ENCODE assay signal across 8 mouse cellular contexts in genomic region chr12:64897060-64897730, GRCm38 (mm10). TPM values are rescaled to one million over a fixed set of nuclear protein-coding genes. Genes with fewer than 3 reads are reported as not detected.
DNase-seq lines count a peak whose midpoint lies in the region; ATAC-seq and TF ChIP-seq lines count a peak whose summit lies in the region.
"Had no signal": no experiment of that assay in that cellular context is flagged by ENCODE, and none has a peak within 500 bp of the region (broad histone marks: within the 10 kb centered on the region; RNA-seq: fewer than 3 reads in every experiment).

No protein-coding gene starts in this region.

- dilution Hi-C loops in CH12.LX (cut with MboI; ENCODE audit: extremely low pct_ligation_motif_present, extremely low pct_unique_long_range_greater_than_20kb, low sequenced_read_pairs), result no loop called here

- H3K79me2 ChIP-seq in C2C12 (ENCODE audit: control insufficient read depth, insufficient read depth), result no peaks in the 10 kb centered on the region
- no peaks in the 10 kb centered on the region for H3K79me2 ChIP-seq in CH12.LX (replicated peaks; ENCODE audit: control insufficient read depth, extremely low read depth, insufficient read depth, poor library complexity, severe bottlenecking)

- no peak overlapping the region for H3K4me3 ChIP-seq in C2C12 (ENCODE audit: insufficient read depth, poor library complexity, severe bottlenecking)
- no peak overlapping the region for H3K4me3 ChIP-seq in CH12.LX (replicated peaks in 1 of 3; ENCODE audit: low read depth in 2 of 3, low read length in 2 of 3, poor library complexity in 1 of 3)
- H3K4me3 ChIP-seq: heart, embryonic 15.5 days had no signal

- peak; percentile 73 for ATAC-seq in erythroid progenitor cell, adult 5-6 weeks (replicated peaks; ENCODE audit: low FRiP score, poor library complexity, severe bottlenecking)

- H3K27me3 ChIP-seq in C2C12 (ENCODE audit: control insufficient read depth, insufficient read depth, insufficient read length) (no peaks in the 10 kb centered on the region), CH12.LX (replicated peaks) (peaks cover 2% of the 10 kb centered on the region)
- H3K27me3 ChIP-seq: heart, embryonic 15.5 days had no signal

- DNase-seq in CH12.LX (ENCODE audit: extremely low read depth), result peak; percentile 61
- peak; percentile 86 for DNase-seq in brain, embryonic 14.5 days (ENCODE audit: low read depth)
- DNase-seq in induced T-regulatory cell, adult 2 months (ENCODE audit: low read depth), result peak; percentile 65
- peak; percentile 58 for DNase-seq in lung, postnatal 10 days
- peak; percentile 74 for DNase-seq in retina, postnatal 1 day

- no peak overlapping the region for H3K27ac ChIP-seq in CH12.LX (ENCODE audit: insufficient read depth, low read depth)
- H3K27ac ChIP-seq: heart, embryonic 15.5 days had no signal

- TF ChIP-seq CTCF in C2C12 (IDR thresholded peaks at IDR 0.05; ENCODE audit: control insufficient read depth, insufficient read depth, insufficient read length), result peak; percentile 22
- peak; percentile 66 to 86 for TF ChIP-seq CTCF in CH12.LX (conservative IDR thresholded peaks at IDR 0.05 in 1 of 2, IDR thresholded peaks at IDR 0.05 in 1 of 2; ENCODE audit: low read depth in 2 of 2, low read length in 2 of 2)
- TF ChIP-seq CTCF in brain, embryonic 14.5 days (IDR thresholded peaks at IDR 0.05; ENCODE audit: borderline replicate concordance, extremely low read depth, insufficient read depth, insufficient read length), result peak; percentile 79; the same call in 1 of the 2 replicates

- H3K9ac ChIP-seq in CH12.LX (ENCODE audit: insufficient read depth, low read depth), result no peak overlapping the region
- H3K9ac ChIP-seq: heart, embryonic 15.5 days had no signal

- no peaks in the 10 kb centered on the region for H3K79me3 ChIP-seq in C2C12 (ENCODE audit: low read depth)

- H3K4me2 ChIP-seq in CH12.LX (ENCODE audit: insufficient read depth, low read depth, poor library complexity, severe bottlenecking), result no peak overlapping the region
- H3K4me2 ChIP-seq: heart, embryonic 15.5 days had no signal

- H3K9me3 ChIP-seq in CH12.LX (replicated peaks; ENCODE audit: low read length), result no peaks in the 10 kb centered on the region
- H3K9me3 ChIP-seq: heart, embryonic 15.5 days had no signal

- TF ChIP-seq POLR2A in CH12.LX (IDR thresholded peaks at IDR 0.05; ENCODE audit: low read depth, low read length), result no peak
- no peak for TF ChIP-seq POLR2A in brain, embryonic 14.5 days (IDR thresholded peaks at IDR 0.05; ENCODE audit: borderline replicate concordance, extremely low read depth, insufficient read depth, insufficient read length, poor library complexity, severe bottlenecking)

- no peak overlapping the region for H3ac ChIP-seq in C2C12 (ENCODE audit: control insufficient read depth, insufficient read length, low read depth)

- in situ Hi-C loops in CH12.LX (cut with MboI; ENCODE audit: low pct_ligation_motif_present, low pct_unique_long_range_greater_than_20kb, low sequenced_read_pairs), result no loop called here

- 0 out of 4 replicates have a peak, but pooled peaks cover 0 to 3% of the 10 kb centered on the region in 2 experiments for H3K4me1 ChIP-seq in CH12.LX (ENCODE audit: control insufficient read depth in 1 of 2, insufficient read depth in 2 of 2)
- H3K4me1 ChIP-seq: heart, embryonic 15.5 days had no signal

- H3K36me3 ChIP-seq in C2C12 (ENCODE audit: control insufficient read depth, insufficient read depth) (no peaks in the 10 kb centered on the region), CH12.LX (replicated peaks in 1 of 2; ENCODE audit: control insufficient read depth in 1 of 2, insufficient read depth in 1 of 2, low read length in 1 of 2) (no peaks in the 10 kb centered on the region)
- H3K36me3 ChIP-seq: heart, embryonic 15.5 days had no signal

- TF ChIP-seq EP300 in CH12.LX (IDR thresholded peaks at IDR 0.05; ENCODE audit: low read length), result no peak

- peak; percentile 94 for TF ChIP-seq RAD21 in CH12.LX (IDR thresholded peaks at IDR 0.05; ENCODE audit: low read depth, low read length)

TF ChIP-seq in C2C12, 6 proteins besides CTCF, POLR2A, EP300 and RAD21:
- TF ChIP-seq MYOG (IDR thresholded peaks at IDR 0.05; ENCODE audit: control insufficient read depth, extremely low read depth, insufficient read length), result no peak
- TF ChIP-seq CEBPB (IDR thresholded peaks at IDR 0.05; ENCODE audit: low read depth), result no peak
- TF ChIP-seq MAX (IDR thresholded peaks at IDR 0.05), result no peak
- TF ChIP-seq MYOD1 (IDR thresholded peaks at IDR 0.05; ENCODE audit: control insufficient read depth, insufficient read length, low read depth), result no peak
- no peak for TF ChIP-seq FOSL1 (IDR thresholded peaks at IDR 0.05; ENCODE audit: insufficient read depth, low read length, poor library complexity, severe bottlenecking)
- no peak for TF ChIP-seq USF1 (IDR thresholded peaks at IDR 0.05; ENCODE audit: low read depth)

TF ChIP-seq in CH12.LX, 34 proteins besides CTCF, POLR2A, EP300 and RAD21:
- peak; percentile 48; the same call in 1 of the 2 replicates for TF ChIP-seq MYC (IDR thresholded peaks at IDR 0.05; ENCODE audit: low read depth, low read length)
- TF ChIP-seq SIN3A (IDR thresholded peaks at IDR 0.05; ENCODE audit: low read length), result no peak
- no peak for TF ChIP-seq MAZ (IDR thresholded peaks at IDR 0.05; ENCODE audit: low read depth, low read length)
- TF ChIP-seq JUN (IDR thresholded peaks at IDR 0.05; ENCODE audit: insufficient read depth, low read depth, low read length), result no peak
- TF ChIP-seq HCFC1 (IDR thresholded peaks at IDR 0.05; ENCODE audit: low read depth, low read length), result no peak
- peak; percentile 64 for TF ChIP-seq SMC3 (IDR thresholded peaks at IDR 0.05; ENCODE audit: low read depth, low read length)
- no peak for TF ChIP-seq ZKSCAN1 (IDR thresholded peaks at IDR 0.05; ENCODE audit: borderline replicate concordance, low read depth, low read length)
- TF ChIP-seq USF2 (conservative IDR thresholded peaks at IDR 0.05; ENCODE audit: low read depth, low read length), result no peak
- TF ChIP-seq NELFE (IDR thresholded peaks at IDR 0.05; ENCODE audit: low read depth, low read length), result peak; percentile 26; the same call in 1 of the 2 replicates

RNA-seq across cellular contexts. Expression of gene Gm527, which starts 20.5 kb away (rescaled TPM):
- 1.5 TPM for polyA plus RNA-seq in C2C12 (2012; fragmentation: generic; extraction: Trizol)
- total RNA-seq in CH12.LX (2012; rRNA removed), result 0.42 and 0.93 TPM in 2 replicates
- total RNA-seq in CH12.LX (2014; rRNA removed), result 2.0 and 2.6 TPM in 2 replicates
- 1.7 and 2.0 TPM in 2 replicates for polyA plus RNA-seq in CH12.LX (2012; ENCODE audit: insufficient read length, low read depth)
- 9.4 and 9.5 TPM in 2 replicates for polyA plus RNA-seq in brain, embryonic 14.5 days (2012; rRNA removed)
- total RNA-seq in erythroid progenitor cell, adult 5-6 weeks (2015; ENCODE audit: low replicate concordance), result 3.2 TPM in 1 of 2 replicates, not detected in the other
- 1.3 TPM in 1 of 2 replicates, not detected in the other for total RNA-seq in erythroid progenitor cell, adult 5-6 weeks (2017; ENCODE audit: low replicate concordance)

Comparison
In these comparisons a context has a peak if more than half of its experiments do, and no peak if none do; other contexts are left out.
1. CTCF ChIP-seq: peak in every context shown above with its lines; median percentile 79 in brain, embryonic 14.5 days; 76 in CH12.LX; 22 in C2C12.